Mouse (Mus musculus) intestine, postnatal 0 days (tissue): Measurements from ENCODE around the gene Actr1b. TPM values are rescaled to one million over a fixed set of nuclear protein-coding genes. Genes with fewer than 3 reads are reported as not detected.

Experiments used
- ATAC-seq: fragments of 200-750 bp; cut with Nextera tagmentation; 2 replicates; pipeline ENCODE4 v1.8.0; 2017; ENCODE audit warnings: mild to moderate bottlenecking, moderate TSS enrichment, moderate library complexity
- H3K27ac ChIP-seq: fragments of 300-500 bp; sonication (generic); 2 replicates; pipeline ENCODE4 v1.5.1; 2014; ENCODE audit warnings: mild to moderate bottlenecking, low read depth, low read length, moderate library complexity
- H3K27me3 ChIP-seq: fragments of 300-500 bp; sonication (generic); replicated peaks from 2 replicates; pipeline ENCODE4 v1.6.1; 2014; ENCODE audit warnings: low read length, mixed read lengths; ENCODE audit not compliant: control insufficient read depth, insufficient read depth
- H3K36me3 ChIP-seq: fragments of 300-500 bp; sonication (generic); 2 replicates; pipeline ENCODE4 v1.6.1; 2014; ENCODE audit warnings: mild to moderate bottlenecking, moderate library complexity; ENCODE audit not compliant: control insufficient read depth, insufficient read depth
- H3K4me1 ChIP-seq: fragments of 300-500 bp; sonication (generic); replicated peaks from 2 replicates; pipeline ENCODE4 v1.6.1; 2014; ENCODE audit warnings: antibody characterized with exemption, low read length, mixed read lengths; ENCODE audit not compliant: control insufficient read depth, insufficient read depth
- H3K4me2 ChIP-seq: fragments of 300-500 bp; sonication (generic); replicated peaks from 2 replicates; pipeline ENCODE4 v1.6.1; 2014; ENCODE audit warnings: low read depth, mild to moderate bottlenecking, moderate library complexity
- H3K4me3 ChIP-seq: fragments of 300-500 bp; sonication (generic); 2 replicates; pipeline ENCODE4 v1.5.1; 2014; ENCODE audit warnings: low read depth, low read length
- H3K9ac ChIP-seq: fragments of 300-500 bp; sonication (generic); 2 replicates; pipeline ENCODE4 v1.6.1; 2014; ENCODE audit warnings: mild to moderate bottlenecking, low read depth, low read length
- H3K9me3 ChIP-seq: fragments of 300-500 bp; sonication (generic); 2 replicates; pipeline ENCODE4 v1.6.1; 2016; ENCODE audit warnings: mixed run types; ENCODE audit not compliant: control insufficient read depth
- CTCF ChIP-seq: sonication (generic); IDR thresholded peaks from 2 replicates; pipeline ENCODE4 v1.5.1; 2016; ENCODE audit warnings: low read depth, mild to moderate bottlenecking, control low read depth, antibody characterized with exemption, moderate library complexity
- WGBS: fragments of 180-500 bp; shearing (Covaris S2); extraction: QIAGEN DNeasy Blood & Tissue Kit; methylation state at CpG from one replicate; pipeline ENCODE4 v1.1.7; 2014; 5-methylcytosine and 5-hydroxymethylcytosine counted together
- microRNA-seq: library from miRNA; unstranded; fragments of <30 nt; microRNA quantifications from one replicate; pipeline ENCODE4, GENCODE M21; 2016
- polyA plus RNA-seq: library from polyadenylated mRNA; unstranded; fragments of >200 nt; fragmentation: Nextera tagmentation; extraction: Ambion mirVana; gene quantifications from 2 replicates; pipeline ENCODE4 v1.2.1, GENCODE M21; 2015

The Actr1b gene
- polyA plus RNA-seq, 1 experiment from 2014 or later, result 57.0 TPM

- no peak for TF ChIP-seq CTCF
- WGBS, result 72% methylated on average over 11 of the region's 11 CpGs
- 0 out of 2 replicates have a peak, but pooled peaks have one; percentile 15 for ATAC-seq
These were observed 49.0 kb downstream of the Actr1b start for GRCm38 (mm10) chr1:36665165-36665723.

GRCm38 (mm10) chr1:36664457-36664856 lies 49.8 kb downstream of the Actr1b start:
- peak; percentile 75 for TF ChIP-seq CTCF
- Histone ChIP-seq H3K4me2 (no peak overlapping the region), H3K4me3 (no peak overlapping the region), H3K27ac (no peak overlapping the region), H3K27me3 (no peaks in the 10 kb centered on the region), H3K9ac (no peak overlapping the region), H3K36me3 (no peaks in the 10 kb centered on the region), H3K4me1 (no peaks in the 10 kb centered on the region), H3K9me3 (no peaks in the 10 kb centered on the region)
- 41% methylated on average over 4 of the region's 4 CpGs for WGBS
- ATAC-seq, result no peak

More at GRCm38 (mm10) chr1:36665165-36665723, 49.0 kb downstream of the Actr1b start:
- H3K4me3 ChIP-seq, result no peak overlapping the region
- H3K9me3 ChIP-seq, result no peaks in the 10 kb centered on the region
- no peaks in the 10 kb centered on the region for H3K4me1 ChIP-seq
- H3K27ac ChIP-seq, result no peak overlapping the region
- H3K4me2 ChIP-seq, result no peak overlapping the region
- H3K36me3 ChIP-seq, result no peaks in the 10 kb centered on the region
- H3K9ac ChIP-seq, result no peak overlapping the region
- H3K27me3 ChIP-seq, result no peaks in the 10 kb centered on the region

- H3K4me2 ChIP-seq, result no peak overlapping the region
- no peaks in the 10 kb centered on the region for H3K4me1 ChIP-seq
- H3K36me3 ChIP-seq, result no peaks in the 10 kb centered on the region
- H3K27ac ChIP-seq, result no peak overlapping the region
- ATAC-seq, result no peak; the same call in 1 of the 2 replicates
- peak; percentile 30; the same call in 1 of the 2 replicates for TF ChIP-seq CTCF
- no peak overlapping the region for H3K4me3 ChIP-seq
- H3K9ac ChIP-seq, result no peak overlapping the region
- WGBS, result 63% methylated on average over 7 of the region's 7 CpGs
- H3K27me3 ChIP-seq, result no peaks in the 10 kb centered on the region
- no peaks in the 10 kb centered on the region for H3K9me3 ChIP-seq
These were observed 55.4 kb downstream of the Actr1b start for GRCm38 (mm10) chr1:36658621-36659399.

- Histone ChIP-seq H3K9me3 (no peaks in the 10 kb centered on the region), H3K9ac (no peak overlapping the region), H3K4me1 (no peaks in the 10 kb centered on the region), H3K4me2 (no peak overlapping the region), H3K27ac (no peak overlapping the region), H3K4me3 (no peak overlapping the region), H3K27me3 (no peaks in the 10 kb centered on the region), H3K36me3 (no peaks in the 10 kb centered on the region)
- no peak for ATAC-seq
- no peak for TF ChIP-seq CTCF
- WGBS, result 73% methylated on average over 4 of the region's 4 CpGs
These were observed 56.4 kb downstream of the Actr1b start for GRCm38 (mm10) chr1:36657658-36658415.

- H3K9ac ChIP-seq, result no peak overlapping the region
- H3K4me1 ChIP-seq, result no peaks in the 10 kb centered on the region
- no peak overlapping the region for H3K4me3 ChIP-seq
- 71% methylated on average over 3 of the region's 3 CpGs for WGBS
- H3K4me2 ChIP-seq, result no peak overlapping the region
- H3K36me3 ChIP-seq, result no peaks in the 10 kb centered on the region
- no peaks in the 10 kb centered on the region for H3K9me3 ChIP-seq
- no peak overlapping the region for H3K27ac ChIP-seq
- TF ChIP-seq CTCF, result no peak
- H3K27me3 ChIP-seq, result no peaks in the 10 kb centered on the region
- ATAC-seq, result no peak
These were observed 58.0 kb downstream of the Actr1b start for GRCm38 (mm10) chr1:36656233-36656632.

GRCm38 (mm10) chr1:36655039-36655438 lies 59.2 kb downstream of the Actr1b start:
- Histone ChIP-seq H3K4me2 (no peak overlapping the region), H3K27ac (no peak overlapping the region), H3K36me3 (no peaks in the 10 kb centered on the region), H3K4me1 (no peaks in the 10 kb centered on the region), H3K27me3 (no peaks in the 10 kb centered on the region), H3K4me3 (no peak overlapping the region), H3K9ac (no peak overlapping the region), H3K9me3 (no peaks in the 10 kb centered on the region)
- no peak for ATAC-seq
- 83% methylated on average over 5 of the region's 5 CpGs for WGBS
- TF ChIP-seq CTCF, result no peak

Small RNAs within 50 kb of the gene (microRNA-seq; reads per million reads assigned to microRNA genes)
- gene Gm24133, result not detected

Other genes starting within 250 kb of the Actr1b start
- 17.4 and 18.4 TPM in 2 replicates for gene Cnnm4, start 242.8 kb downstream of the Actr1b start, polyA plus RNA-seq
- gene Cnnm3, start 202.6 kb downstream of the Actr1b start, polyA plus RNA-seq, result 2.5 and 2.6 TPM in 2 replicates
- gene Ankrd23, start 177.5 kb downstream of the Actr1b start, polyA plus RNA-seq, result 2.1 and 3.8 TPM in 2 replicates
- 0.22 TPM in 1 of 2 replicates, not detected in the other for gene Gm42417, start 175.0 kb downstream of the Actr1b start, polyA plus RNA-seq
- gene Ankrd39, start 167.0 kb downstream of the Actr1b start, polyA plus RNA-seq, result 15.0 and 18.5 TPM in 2 replicates
- 3.5 and 3.9 TPM in 2 replicates for gene Sema4c, start 156.1 kb downstream of the Actr1b start, polyA plus RNA-seq
- 0.65 and 0.87 TPM in 2 replicates for gene Fam178b, start 31.2 kb downstream of the Actr1b start, polyA plus RNA-seq
- 1,149 and 1,162 TPM in 2 replicates for gene Cox5b, start 23.0 kb downstream of the Actr1b start, polyA plus RNA-seq
- gene 4933424G06Rik, start 4.3 kb downstream of the Actr1b start, polyA plus RNA-seq, result not detected in 2 replicates
- 0.24 and 0.70 TPM in 2 replicates for gene Zap70, start 47.4 kb upstream of the Actr1b start, polyA plus RNA-seq
- 10.6 TPM in 2 replicates for gene Tmem131, start 229.2 kb upstream of the Actr1b start, polyA plus RNA-seq